Mouse (Mus musculus) T-cell, adult 2 months (primary cell): ENCODE results near the gene C9orf72.

Source experiments
- DNase-seq: peaks from one replicate; pipeline ENCODE4 v3.0.0; 2022; ENCODE audit warnings: low spot score

Gene C9orf72

DNA sequence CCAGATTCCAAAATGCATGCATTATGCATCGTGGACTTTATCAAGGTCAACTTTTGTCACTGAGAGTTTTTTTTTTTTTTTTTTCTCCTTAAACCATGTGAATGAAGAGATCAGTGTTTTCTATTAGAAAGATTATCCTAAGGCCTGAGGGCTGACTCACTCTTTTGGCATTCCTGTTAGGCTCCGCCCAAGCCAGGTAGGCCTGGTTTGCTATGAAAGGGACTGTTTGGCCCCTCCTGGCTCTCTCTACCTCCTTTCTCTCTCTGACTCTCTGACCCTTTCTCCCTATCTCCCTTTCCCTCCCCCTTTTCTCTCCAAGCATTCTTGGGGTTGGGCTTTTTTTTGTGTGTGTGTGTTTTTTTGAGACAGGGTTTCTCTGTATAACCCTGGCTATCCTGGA lies 50.4 kb downstream of the C9orf72 start:
- no peak for DNase-seq

DNA sequence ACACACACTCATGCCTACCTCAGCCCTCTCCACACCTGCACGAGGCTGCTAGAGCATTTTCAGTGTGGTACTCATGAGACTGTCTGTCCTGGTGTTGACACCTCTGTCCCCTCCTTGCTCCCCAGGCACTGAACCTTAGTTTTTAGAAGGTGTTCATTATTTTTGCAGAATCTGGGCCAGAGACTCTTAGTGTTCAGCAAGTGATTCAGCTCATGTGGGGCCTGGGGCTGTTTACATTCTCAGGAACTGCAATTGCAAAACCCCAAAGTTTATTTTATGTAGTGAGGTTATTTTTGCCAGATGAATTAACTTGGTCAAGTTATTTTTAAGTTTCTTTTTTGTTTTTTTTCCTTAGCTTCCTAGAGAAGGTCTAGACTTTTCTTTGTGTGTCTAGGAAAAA lies 52.4 kb downstream of the C9orf72 start:
- DNase-seq, result no peak

DNA sequence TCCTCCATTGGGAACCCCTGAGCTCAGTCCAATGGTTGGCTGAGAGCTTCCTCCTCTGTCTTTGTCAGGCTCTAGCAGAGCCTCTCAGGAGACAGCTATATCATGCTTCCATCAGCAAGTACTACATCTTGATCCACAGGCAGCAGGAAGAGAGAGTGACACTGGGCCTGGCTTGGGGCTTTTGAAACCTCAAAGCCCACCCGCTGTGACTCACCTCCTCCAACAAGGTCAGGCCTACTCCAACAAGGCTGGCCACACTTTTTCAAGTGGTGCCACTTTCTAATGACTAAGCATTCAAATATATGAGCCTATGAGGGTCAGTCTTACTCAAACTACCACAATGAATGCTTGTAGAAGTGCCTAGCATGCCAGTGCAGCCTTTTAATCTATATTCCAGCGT lies 53.5 kb downstream of the C9orf72 start:
- DNase-seq, result no peak

DNA sequence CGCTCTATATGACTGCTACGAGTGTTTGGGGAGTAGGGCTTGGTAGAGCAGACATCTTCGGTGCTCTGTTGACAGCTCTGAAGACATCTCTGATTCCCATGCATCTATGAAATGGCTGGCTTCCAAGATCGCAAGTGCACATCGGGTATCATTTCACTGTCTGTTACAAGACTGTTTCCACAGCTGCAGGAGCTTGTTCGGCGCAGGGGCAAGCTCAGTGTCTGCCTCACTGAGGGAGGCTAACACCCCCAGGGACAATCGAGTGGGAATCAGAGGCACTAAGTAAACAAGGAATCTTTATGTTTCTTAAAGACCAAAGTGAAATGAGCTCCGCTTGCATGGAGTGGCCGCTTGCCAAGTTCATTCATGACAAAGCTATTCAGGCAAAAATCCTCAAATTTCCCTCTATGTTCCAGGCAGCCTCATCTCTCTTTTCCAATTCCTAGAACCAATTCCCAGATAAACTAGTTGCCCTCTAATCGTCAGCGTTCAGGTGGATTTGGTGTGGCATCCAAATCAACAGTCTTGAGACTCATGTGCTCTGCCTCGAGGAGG lies 56.3 kb downstream of the C9orf72 start:
- DNase-seq, result no peak

DNA sequence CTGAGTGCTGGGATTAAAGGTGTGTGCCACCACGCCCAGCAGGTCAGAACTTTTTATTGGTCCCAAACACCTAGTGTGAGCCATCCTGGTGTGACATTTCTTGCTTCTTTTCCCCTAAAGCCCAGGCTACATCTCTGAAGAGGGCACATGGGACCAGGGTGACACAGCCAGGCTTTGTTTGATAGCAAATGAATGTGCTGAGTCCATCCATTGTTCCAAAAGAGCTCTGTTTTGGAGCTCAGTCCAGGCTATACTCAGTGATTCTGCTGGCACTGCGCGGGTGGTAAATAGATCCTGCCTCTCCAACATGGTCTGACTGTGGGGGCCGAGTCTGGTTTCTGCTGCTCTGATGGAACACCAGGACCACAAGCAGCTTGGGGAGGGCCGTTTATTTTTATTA lies 58.1 kb downstream of the C9orf72 start:
- DNase-seq, result no peak

DNA sequence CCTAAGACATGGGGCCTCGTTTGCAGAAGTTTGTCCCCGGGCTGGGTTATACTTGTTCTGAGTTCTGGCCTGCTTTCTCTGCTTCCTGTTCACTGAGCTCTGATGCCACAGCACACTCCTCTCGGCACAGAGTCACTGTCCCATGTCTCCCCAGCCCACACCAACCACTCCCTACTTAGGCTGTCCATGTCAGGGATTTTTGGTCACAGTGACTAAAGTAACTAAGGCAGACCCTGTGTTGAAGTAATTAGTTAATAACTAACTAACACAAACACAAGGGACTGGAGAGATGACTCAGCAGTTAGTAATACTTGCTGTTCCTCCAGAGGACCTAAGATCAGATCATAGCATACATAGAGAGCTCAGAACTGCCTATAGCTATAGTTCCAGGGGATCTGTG lies 60.0 kb downstream of the C9orf72 start:
- DNase-seq, result no peak

DNA sequence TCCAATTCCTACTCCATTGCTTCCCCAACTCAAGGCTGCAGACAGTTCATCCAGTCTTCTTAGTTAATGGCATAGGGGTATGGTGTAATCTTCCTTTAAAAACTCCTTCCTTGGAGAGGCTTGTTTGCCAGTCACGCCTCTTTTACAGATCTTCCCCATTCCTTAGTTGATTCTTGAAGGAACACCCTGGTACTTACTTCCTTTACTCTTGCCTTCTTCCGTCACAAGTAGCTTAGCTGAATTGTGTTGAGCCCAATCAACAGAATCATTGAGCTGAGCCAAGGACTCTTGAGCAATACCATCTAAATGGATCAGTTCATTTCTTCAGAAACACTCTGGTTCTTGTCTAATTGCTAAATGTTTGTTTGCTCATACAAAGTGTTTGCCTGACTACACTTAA lies 60.7 kb downstream of the C9orf72 start:
- DNase-seq, result no peak

DNA sequence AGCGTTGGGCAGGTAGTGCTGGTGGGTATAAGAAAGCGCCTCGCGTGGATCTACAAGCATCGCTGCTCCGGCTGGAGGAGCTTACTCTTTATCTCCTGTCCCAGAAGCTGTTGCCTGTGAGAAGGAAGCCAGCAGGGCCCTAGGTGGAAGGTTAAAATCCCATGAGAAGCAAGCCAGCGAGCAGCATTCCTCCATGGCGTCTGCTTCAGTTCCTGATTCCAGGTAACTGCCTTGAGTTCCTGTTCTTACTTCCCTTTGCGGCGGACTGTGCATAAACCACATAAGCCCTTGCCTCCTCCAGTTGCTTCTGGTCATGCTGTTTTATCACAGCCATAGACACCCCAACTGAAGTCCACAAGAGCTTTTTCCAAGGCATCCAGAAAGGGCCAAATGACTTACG lies 68.2 kb downstream of the C9orf72 start:
- no peak for DNase-seq

DNA sequence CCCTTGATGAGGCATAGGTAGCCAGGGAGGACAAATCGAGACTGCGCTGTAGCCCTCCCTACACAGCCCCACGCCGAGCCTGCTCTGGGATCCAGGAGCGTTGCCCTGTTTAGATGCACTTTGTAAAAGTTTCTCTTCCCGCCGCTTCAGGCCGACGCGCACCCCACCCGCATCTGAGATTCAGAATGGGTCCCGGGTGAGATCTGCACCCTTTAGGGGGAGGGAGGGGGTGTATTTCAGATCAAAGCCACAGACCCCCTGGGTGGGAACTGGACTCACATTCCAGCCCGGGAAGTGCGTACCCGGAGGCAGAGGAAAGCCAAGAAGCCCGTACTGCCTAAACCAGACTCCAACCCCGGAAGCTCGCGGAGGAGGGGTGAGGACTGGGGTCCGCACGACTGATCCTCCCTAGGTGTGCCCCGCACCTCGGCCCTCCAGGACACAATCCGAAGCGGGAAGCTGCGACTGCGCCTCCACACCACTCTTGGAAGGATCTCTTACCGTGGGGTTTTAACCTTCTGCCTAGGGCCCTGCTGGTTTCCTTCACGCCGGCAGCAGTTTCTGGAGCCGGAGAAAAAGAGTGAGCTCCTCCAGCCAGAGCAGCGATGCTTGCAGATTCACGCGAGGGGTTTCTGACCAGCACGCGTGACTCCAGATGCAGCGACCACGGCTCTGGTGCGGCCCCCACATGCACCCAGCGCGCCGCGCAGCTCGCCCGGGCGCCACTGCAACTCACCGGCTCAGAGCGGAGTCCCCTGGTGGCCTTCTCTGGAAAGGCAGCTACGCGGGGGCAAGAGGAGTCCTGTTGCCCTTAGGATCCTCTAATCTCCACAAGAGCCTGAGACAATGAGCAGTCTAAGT lies 69.0 kb downstream of the C9orf72 start, which contains the start of gene Mob3b:
TSS of gene Mob3b (minus strand) at position 734 of the 861 bp plus-strand sequence.
- DNase-seq, result peak; percentile 84

DNA sequence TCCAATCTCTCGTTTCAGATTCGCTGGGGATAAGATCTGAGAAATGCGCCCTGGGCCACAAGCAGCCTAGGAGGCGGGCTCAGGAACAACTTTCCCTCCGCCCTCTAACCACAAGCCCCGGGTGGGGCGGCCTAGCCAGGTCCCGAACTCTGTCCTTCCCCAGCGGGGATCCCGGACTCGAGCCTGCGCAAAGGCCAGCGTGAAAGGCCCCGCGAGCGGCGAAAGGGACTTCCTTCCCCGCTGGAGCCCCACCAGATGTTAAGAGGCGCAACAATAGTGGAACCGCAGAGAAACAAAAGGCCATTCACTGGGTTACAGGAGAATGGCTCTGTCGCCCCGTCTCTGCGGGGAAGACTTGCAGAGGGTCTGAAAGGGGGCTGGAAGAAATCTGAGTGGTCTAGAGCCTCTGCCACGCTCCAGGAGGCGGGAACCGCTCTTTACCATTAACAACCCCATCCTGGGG lies 69.8 kb downstream of the C9orf72 start:
- peak; percentile 61 for DNase-seq

DNA sequence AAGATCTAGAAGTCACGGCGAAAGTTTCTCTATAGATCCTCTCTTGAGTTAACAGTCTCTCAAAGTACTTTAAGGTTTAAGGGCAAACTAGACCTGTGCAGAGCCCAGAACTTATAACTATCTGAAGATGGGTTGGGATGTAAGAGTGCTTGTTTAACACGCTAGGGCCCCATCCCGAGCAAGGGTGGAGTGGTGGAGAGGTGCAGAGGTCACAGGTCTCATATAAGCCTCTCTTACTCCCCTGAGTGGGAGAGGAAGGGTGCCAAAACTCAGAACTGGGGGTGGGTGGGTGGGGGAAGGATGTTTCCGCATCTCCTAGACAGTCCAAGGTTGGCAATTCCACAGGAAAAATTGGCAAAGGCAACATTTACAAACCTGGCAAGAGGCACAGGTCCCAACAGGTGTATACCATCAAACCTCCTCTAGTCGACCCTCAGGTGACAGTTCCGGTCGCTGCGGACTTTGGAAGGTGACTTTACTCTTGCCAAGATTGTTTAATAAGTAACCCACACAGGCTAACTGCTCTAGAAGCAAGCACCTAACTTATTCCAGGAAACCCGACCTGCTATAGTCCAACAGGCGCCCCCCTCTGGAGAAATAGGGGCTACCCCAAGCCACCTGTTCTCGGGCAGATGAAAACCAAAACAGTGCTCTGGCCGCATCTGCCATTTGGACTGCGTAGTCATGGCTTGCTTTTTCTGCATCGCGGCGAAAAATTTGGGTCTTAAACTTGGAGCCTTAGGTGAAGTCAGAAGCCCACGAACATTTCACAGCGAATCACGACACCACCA lies 70.6 kb downstream of the C9orf72 start:
- peak; percentile 52 for DNase-seq

DNA sequence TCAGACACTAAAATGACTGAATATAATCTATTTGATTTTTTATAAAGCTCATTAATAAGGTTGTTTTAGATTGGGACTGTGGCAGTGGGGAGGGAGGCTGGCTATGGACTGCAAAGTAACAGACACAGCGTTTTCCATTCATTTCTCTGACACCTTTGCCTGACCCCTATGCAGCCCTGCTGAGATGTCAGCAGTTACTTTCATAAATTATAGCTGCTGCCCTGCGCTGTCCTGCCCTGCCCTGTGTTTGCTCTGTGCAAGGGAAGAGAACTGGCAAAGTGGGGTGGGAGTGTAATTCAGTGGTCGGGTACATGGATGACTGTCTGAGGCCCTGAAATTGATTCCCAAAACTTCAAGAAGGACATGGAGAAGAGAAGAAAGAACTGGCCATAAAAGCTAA lies 71.9 kb downstream of the C9orf72 start:
- no peak for DNase-seq

DNA sequence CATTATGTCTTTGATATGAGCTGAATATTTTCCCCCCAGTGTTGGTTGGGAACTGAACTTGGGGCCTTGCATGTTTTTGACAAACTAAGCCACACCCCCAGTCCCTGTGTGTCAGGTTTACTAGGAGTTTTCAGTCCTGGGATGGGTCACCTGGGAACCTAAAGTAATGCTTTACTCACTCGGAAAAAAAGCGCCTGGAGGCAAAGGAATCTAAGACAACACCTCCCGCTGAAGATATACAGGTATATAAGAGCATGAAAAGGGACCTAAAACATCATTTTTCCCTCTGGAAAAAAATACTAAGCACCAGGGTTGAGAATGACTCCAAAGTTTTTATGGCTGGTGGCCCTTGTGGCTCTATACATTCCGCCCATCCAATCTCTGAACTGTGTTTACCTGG lies 74.2 kb downstream of the C9orf72 start, which contains the start of gene Ifnk:
TSS of gene Ifnk (plus strand) at position 301 of the 400 bp plus-strand sequence.
- no peak for DNase-seq

DNA sequence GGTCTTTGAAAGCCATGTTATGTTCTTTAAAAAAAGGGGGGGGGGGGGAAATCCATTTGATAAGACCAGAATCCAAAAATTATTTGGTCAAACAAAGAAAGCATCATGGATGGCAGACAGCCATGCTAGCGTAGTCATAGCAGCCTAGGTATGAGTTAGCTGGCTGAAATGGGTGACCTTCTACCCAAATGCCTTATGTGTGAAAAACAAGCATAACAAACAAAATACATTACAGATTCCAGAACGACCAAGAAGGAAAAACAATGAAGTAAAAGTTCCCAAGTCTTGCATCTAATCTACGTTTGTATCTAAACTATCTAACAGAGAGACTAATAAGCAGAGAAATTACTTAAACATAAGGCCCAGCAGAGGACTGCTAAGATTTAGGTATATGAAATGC lies 75.3 kb downstream of the C9orf72 start:
- no peak for DNase-seq

DNA sequence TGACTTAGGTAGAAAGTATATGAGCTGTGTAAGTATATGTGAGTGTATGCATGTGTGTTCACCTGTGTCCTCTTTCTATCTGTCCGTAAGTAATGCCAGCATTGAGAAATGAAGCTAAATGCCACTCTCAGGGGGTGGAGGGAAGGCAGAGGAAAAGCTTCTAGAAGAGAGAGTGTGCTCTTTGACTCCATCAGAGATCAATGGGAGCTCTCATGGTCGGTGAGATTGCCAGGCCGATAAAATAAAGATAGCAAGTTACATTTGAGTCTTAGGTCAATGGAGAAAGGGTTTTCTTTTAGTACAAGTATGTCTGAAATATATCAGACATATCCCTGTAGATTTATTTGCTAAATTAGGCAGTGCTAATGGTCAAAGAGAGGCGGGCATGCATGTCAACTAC lies 77.6 kb downstream of the C9orf72 start:
- no peak for DNase-seq

DNA sequence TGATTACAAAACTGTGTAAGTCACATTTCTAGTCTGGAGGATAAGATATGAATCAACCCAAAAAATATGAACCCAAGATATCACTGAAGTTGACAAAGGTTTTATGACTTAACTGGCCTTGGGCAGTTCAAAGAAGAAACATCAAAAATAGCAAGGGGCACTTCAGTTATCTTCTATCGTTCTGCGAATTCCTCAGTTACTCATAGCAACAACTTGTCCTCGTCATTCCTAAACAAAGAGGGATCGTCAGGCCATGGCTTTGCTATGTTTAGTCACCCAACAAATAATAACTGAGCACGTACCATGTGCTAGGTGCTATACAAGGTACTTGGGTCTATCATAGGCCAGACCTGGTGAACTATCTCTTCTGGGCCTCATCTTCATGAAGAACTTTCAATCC lies 79.4 kb downstream of the C9orf72 start:
- no peak for DNase-seq

DNA sequence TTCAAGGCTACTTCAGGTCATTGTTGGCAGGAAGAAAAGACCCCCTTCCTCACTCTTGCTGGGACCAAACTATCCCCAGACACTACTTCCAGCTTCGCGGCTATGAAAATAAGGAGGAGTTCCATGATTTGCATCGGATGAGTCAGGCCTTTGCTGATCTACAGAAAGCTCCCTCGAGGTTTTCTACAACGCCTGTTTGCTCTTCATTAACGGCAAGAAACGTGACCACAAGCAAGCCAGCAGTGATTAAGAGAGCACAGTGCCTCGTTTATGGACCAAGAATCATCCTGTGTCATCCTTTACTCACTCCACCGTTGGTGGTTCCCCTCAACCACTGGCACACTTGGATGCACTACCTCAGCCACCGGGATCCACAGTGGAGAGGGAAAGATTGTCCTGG lies 80.2 kb downstream of the C9orf72 start:
- DNase-seq, result no peak

DNA sequence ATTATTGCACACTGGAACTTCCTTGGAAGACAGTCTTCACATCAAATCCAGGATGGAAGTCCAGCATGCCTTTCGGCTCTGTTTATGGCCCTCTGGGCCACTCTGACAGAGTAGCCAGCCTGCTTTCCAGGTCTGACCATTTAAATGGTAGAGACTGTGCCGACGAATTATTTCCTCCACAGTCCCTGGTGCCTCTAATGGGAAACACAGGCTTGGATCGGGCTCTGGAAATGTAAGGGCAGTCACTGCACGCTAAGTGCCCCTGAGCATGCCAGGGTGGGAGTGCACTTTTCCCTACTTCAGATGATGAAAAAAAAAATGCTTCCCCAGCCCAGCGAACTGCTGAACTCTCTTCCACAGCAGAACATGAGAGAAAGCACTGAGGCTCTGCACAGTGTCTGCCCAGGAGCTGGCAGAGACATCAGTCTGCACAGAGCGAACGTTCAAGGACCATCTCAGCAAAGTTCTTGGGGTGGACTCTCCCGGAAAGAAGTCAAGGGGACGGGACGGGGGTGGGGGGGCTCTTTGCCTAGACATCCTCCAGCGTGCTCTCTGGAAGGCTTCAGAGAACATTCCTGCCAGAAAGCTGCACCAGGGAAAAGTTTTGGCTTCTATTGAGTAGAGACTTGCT lies 82.4 kb downstream of the C9orf72 start:
- DNase-seq, result no peak
